Mouse (Mus musculus): ENCODE results near the gene Lrrc75a. TPM values are rescaled to one million over a fixed set of nuclear protein-coding genes. Genes with fewer than 3 reads are reported as not detected.
A peak's percentile ranks its signal among the peaks of the same experiment; 100 is the strongest.

Gene Lrrc75a
- polyA plus RNA-seq, 1 experiment: 109 TPM

DNA sequence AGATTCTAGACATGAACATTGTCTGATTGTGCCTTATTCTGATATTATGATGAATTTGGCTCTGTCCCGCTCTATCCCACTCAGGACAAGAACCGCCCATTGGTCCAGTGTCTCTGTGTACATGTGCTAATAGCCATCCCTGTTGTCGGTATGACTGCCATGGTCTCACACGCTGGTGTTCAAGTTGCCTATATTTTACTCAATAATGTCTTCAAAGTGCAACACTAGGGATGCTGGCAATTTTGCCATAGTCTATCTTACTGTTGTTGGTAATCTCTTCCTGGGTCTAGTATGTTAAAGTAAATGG, 27.9 kb upstream of the Lrrc75a start:
- 86% methylated on average over 4 of the region's 4 CpGs for WGBS
- H3K36me3 ChIP-seq (ENCODE audit: control insufficient read depth, insufficient read depth, low read length): no peaks in the 10 kb centered on the region
- H3K27ac ChIP-seq (ENCODE audit: insufficient read depth, low read depth, low read length): no peak overlapping the region
- TF ChIP-seq POLR2A (IDR thresholded peaks at IDR 0.05; ENCODE audit: low read depth, low read length) (no peak), CTCF (IDR thresholded peaks at IDR 0.05; ENCODE audit: extremely low read depth, insufficient read length, insufficient replicate concordance, low read depth, low read length) (no peak)
- H3K27me3 ChIP-seq (ENCODE audit: control insufficient read depth, insufficient read depth, low read length): no peaks in the 10 kb centered on the region
- H3K4me3 ChIP-seq (ENCODE audit: low read depth, low read length): no peak overlapping the region
- no peaks in the 10 kb centered on the region for H3K4me1 ChIP-seq (ENCODE audit: control insufficient read depth, insufficient read depth, insufficient read length, low read length)

DNA sequence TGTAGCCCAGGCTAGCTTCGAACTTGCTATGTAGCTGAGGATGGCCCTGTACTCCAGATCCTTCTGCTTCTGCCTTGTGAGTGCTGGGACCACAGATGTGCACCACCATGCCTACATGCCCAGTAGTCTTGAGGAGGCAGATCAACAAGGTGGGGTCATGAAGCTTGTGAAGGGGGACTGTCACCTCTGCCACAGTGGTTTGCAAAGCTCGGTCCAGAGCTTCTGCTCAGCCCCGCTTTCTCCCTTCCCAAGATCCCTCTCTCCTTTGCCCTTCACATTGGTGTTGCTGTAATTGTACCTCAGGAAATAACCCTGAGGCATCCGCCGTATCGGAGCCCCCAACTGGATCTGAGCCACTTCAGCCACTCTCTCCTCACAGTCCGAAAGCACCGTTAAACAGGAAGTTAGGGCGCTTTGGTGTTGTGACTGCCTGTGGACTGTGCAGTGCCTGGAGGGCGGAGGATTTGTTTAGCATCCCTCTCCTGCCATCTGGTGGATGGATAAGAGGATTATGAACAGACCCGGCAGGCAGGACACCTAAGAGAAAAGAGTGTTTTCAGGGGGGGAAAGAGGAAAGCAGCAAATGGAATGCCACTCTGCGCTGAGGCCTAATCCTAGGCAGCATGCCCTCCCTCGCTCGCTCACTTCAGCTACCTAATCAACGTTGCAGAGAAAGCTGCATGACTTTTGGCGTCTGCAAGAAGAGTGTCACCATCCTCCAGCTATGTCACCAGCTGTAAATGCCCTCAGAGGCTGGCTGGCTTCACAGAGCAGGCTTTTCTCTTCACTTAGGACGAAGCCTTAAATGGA, 27.4 kb upstream of the Lrrc75a start:
- WGBS: 22% methylated on average over 17 of the region's 17 CpGs
- no peaks in the 10 kb centered on the region for H3K27me3 ChIP-seq (ENCODE audit: control insufficient read depth, insufficient read depth, low read length)
- H3K27ac ChIP-seq (ENCODE audit: insufficient read depth, low read depth, low read length): no peak overlapping the region
- no peaks in the 10 kb centered on the region for H3K4me1 ChIP-seq (ENCODE audit: control insufficient read depth, insufficient read depth, insufficient read length, low read length)
- H3K4me3 ChIP-seq (ENCODE audit: low read depth, low read length): peak overlapping the region; percentile 7; the same call in 1 of the 2 replicates
- TF ChIP-seq CTCF (IDR thresholded peaks at IDR 0.05; ENCODE audit: extremely low read depth, insufficient read length, insufficient replicate concordance, low read depth, low read length): peak; percentile 78; the same call in 1 of the 2 replicates
- no peak for TF ChIP-seq POLR2A (IDR thresholded peaks at IDR 0.05; ENCODE audit: low read depth, low read length)
- no peaks in the 10 kb centered on the region for H3K36me3 ChIP-seq (ENCODE audit: control insufficient read depth, insufficient read depth, low read length)

DNA sequence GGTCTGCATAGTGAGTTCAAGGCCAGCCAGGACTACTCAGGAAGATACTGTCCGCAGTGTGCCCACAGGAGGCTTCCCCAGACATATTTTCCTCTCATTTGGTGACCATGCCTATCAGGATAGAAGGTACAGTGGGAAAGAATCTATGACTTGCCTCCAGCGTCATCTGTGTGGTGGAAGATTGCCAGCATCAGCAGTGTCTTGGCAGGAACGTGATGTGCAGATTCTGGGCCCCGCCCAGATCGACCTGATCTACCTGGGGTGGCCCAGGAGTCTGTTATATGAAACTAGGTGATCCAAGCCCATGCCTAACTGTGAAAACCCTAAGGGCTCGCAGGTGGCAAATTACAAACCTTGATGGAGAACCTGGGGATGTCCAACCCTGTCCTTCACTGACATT, 21.7 kb upstream of the Lrrc75a start:
- Histone ChIP-seq H3K4me1 (ENCODE audit: control insufficient read depth, insufficient read depth, insufficient read length, low read length) (peaks cover 2% of the 10 kb centered on the region; the same call in 1 of the 2 replicates), H3K4me3 (ENCODE audit: low read depth, low read length) (no peak overlapping the region), H3K27me3 (ENCODE audit: control insufficient read depth, insufficient read depth, low read length) (no peaks in the 10 kb centered on the region), H3K27ac (ENCODE audit: insufficient read depth, low read depth, low read length) (no peak overlapping the region), H3K36me3 (ENCODE audit: control insufficient read depth, insufficient read depth, low read length) (peaks cover 7% of the 10 kb centered on the region)
- TF ChIP-seq CTCF (IDR thresholded peaks at IDR 0.05; ENCODE audit: extremely low read depth, insufficient read length, insufficient replicate concordance, low read depth, low read length) (no peak), POLR2A (IDR thresholded peaks at IDR 0.05; ENCODE audit: low read depth, low read length) (no peak)
- 32% methylated on average over 6 of the region's 6 CpGs for WGBS

DNA sequence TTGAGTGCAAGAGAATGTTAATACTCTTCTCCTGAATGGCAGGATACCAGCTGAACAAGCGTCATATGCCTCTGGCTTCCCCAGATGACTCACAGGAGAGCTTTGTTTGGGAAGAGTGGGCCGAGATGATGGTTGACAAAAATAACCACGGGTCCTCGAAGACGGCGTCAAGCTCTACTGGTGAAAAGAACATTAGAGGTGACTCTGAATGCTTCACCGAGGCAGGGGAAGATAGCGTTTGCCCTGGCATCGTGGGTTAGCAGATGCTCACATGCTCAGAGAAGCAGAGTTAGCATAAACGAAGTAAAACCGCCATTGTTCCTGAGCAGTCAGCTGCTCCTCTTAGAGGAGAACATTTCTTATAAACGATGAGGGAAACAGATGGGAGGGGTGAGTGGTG, 21.1 kb upstream of the Lrrc75a start:
- no peaks in the 10 kb centered on the region for H3K27me3 ChIP-seq (ENCODE audit: control insufficient read depth, insufficient read depth, low read length)

DNA sequence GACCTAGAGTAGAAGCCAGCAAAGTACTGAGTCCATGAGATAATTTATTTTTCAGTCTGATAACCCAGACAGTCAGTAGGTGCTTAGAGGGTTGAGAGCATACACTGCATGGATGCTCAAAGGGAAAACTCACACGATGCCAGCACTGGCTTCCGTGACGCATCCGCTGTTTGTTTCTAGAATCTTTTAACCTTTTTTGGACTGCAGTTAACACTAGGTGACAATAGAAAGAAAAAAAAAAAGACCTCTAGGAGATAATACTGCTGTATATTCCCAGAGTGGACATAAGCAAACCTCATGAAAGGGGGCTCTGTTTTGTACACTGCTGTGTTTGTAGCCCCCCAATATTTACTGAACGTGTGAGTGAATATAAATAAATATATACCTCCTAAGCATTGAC, 20.7 kb upstream of the Lrrc75a start:
- no peak overlapping the region for H3K27ac ChIP-seq (ENCODE audit: insufficient read depth, low read depth, low read length)
- no peaks in the 10 kb centered on the region for H3K27me3 ChIP-seq (ENCODE audit: control insufficient read depth, insufficient read depth, low read length)
- H3K4me1 ChIP-seq (ENCODE audit: control insufficient read depth, insufficient read depth, insufficient read length, low read length): peaks cover 2% of the 10 kb centered on the region; the same call in 1 of the 2 replicates
- 83% methylated on average over 5 of the region's 5 CpGs for whole genome bisulfite sequencing
- H3K36me3 ChIP-seq (ENCODE audit: control insufficient read depth, insufficient read depth, low read length): peaks cover 12% of the 10 kb centered on the region
- no peak for TF ChIP-seq CTCF (IDR thresholded peaks at IDR 0.05; ENCODE audit: extremely low read depth, insufficient read length, insufficient replicate concordance, low read depth, low read length)
- TF ChIP-seq POLR2A (IDR thresholded peaks at IDR 0.05; ENCODE audit: low read depth, low read length): no peak
- no peak overlapping the region for H3K4me3 ChIP-seq (ENCODE audit: low read depth, low read length)

More for the DNA sequence above, 21.1 kb upstream of the Lrrc75a start:
- H3K4me1 ChIP-seq (ENCODE audit: control insufficient read depth, insufficient read depth, insufficient read length, low read length): peaks cover 2% of the 10 kb centered on the region; the same call in 1 of the 2 replicates
- H3K27ac ChIP-seq (ENCODE audit: insufficient read depth, low read depth, low read length): no peak overlapping the region
- no peak overlapping the region for H3K4me3 ChIP-seq (ENCODE audit: low read depth, low read length)
- H3K36me3 ChIP-seq (ENCODE audit: control insufficient read depth, insufficient read depth, low read length): peaks cover 12% of the 10 kb centered on the region
- 47% methylated on average over 12 of the region's 12 CpGs for WGBS
- TF ChIP-seq CTCF (IDR thresholded peaks at IDR 0.05; ENCODE audit: extremely low read depth, insufficient read length, insufficient replicate concordance, low read depth, low read length) (no peak), POLR2A (IDR thresholded peaks at IDR 0.05; ENCODE audit: low read depth, low read length) (no peak)

DNA sequence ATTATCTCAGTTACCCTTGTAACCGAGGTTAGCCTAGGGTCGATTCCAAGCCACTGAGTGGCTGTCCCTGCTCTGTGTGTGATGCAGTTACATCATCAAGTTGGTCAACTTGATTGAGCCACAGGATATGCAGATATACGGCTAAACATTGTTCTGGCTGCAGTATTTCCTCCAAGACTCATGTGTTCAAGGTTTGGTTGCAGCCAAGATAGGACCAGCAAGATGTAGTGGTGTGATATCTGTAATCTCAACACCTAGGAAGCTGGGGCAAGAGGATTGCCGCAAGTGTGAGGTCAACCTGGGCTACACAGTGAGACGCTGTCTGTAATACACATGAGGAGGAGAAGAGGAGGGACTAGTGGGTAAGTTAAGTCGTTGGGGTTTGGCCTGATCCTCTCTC, 15.9 kb upstream of the Lrrc75a start:
- Histone ChIP-seq H3K27me3 (ENCODE audit: control insufficient read depth, insufficient read depth, low read length) (no peaks in the 10 kb centered on the region), H3K36me3 (ENCODE audit: control insufficient read depth, insufficient read depth, low read length) (peaks cover 12% of the 10 kb centered on the region), H3K27ac (ENCODE audit: insufficient read depth, low read depth, low read length) (no peak overlapping the region), H3K4me3 (ENCODE audit: low read depth, low read length) (no peak overlapping the region), H3K4me1 (ENCODE audit: control insufficient read depth, insufficient read depth, insufficient read length, low read length) (no peaks in the 10 kb centered on the region; the same call in 1 of the 2 replicates)
- WGBS: 80% methylated on average over 6 of the region's 6 CpGs
- no peak for TF ChIP-seq CTCF (IDR thresholded peaks at IDR 0.05; ENCODE audit: extremely low read depth, insufficient read length, insufficient replicate concordance, low read depth, low read length)
- no peak for TF ChIP-seq POLR2A (IDR thresholded peaks at IDR 0.05; ENCODE audit: low read depth, low read length)

DNA sequence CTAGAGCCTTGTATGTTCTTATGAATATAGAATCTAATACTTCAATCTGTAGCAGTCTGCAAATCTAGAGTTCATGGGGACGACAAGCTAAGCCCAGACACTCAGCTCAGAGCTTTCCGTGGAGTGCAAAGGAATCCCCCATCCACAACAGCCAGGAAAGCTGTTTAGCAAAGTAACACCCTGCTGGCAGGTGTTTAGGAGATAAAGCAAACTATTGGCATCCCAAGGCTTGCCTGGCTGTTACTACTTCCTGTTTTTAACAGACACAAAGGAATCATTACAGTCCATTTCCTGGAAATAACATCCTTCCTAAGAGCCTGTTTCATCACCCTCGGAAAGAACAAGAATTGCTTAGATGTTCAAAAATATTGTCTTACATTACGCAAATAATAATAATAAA, 12.6 kb upstream of the Lrrc75a start:
- H3K36me3 ChIP-seq (ENCODE audit: control insufficient read depth, insufficient read depth, low read length): peaks cover 10% of the 10 kb centered on the region
- TF ChIP-seq POLR2A (IDR thresholded peaks at IDR 0.05; ENCODE audit: low read depth, low read length) (no peak), CTCF (IDR thresholded peaks at IDR 0.05; ENCODE audit: extremely low read depth, insufficient read length, insufficient replicate concordance, low read depth, low read length) (no peak)
- no peak overlapping the region for H3K27ac ChIP-seq (ENCODE audit: insufficient read depth, low read depth, low read length)
- no peaks in the 10 kb centered on the region for H3K27me3 ChIP-seq (ENCODE audit: control insufficient read depth, insufficient read depth, low read length)
- 63% methylated on average over 4 of the region's 4 CpGs for WGBS
- no peak overlapping the region for H3K4me3 ChIP-seq (ENCODE audit: low read depth, low read length)
- no peaks in the 10 kb centered on the region; the same call in 1 of the 2 replicates for H3K4me1 ChIP-seq (ENCODE audit: control insufficient read depth, insufficient read depth, insufficient read length, low read length)

Measured in small intestine, adult 2 months (tissue).